Mouse (Mus musculus): ENCODE results near the gene Gm7879. TPM values are rescaled to one million over a fixed set of nuclear protein-coding genes. Genes with fewer than 3 reads are reported as not detected.

The Gm7879 gene
- polyA plus RNA-seq, 1 experiment from 2014 or later, result 0.71 TPM

DNA sequence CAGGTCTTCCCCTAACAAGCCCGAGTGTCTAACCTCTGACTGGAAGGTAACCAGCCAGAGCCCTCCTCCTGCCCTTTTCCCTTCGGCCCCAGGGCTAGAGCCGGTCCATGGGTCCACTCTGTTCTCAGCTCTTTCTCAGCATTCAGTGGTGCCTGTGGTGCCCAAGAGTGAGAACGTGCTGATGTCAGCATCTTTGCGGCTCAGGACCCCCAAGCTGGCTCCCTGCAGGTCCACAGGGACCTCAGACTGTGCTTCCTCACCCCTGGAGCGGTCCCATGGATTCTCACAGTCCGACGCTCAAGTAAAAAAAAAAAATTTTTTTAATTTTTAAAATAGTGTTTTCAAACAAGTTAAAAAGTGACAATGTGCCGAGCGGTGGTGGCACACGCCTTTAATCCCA is 8.9 kb downstream of the Gm7879 start:
- H3K4me3 ChIP-seq (ENCODE audit: low read depth, low read length), result no peak overlapping the region
- WGBS, result 88% methylated on average over 11 of the region's 11 CpGs

DNA sequence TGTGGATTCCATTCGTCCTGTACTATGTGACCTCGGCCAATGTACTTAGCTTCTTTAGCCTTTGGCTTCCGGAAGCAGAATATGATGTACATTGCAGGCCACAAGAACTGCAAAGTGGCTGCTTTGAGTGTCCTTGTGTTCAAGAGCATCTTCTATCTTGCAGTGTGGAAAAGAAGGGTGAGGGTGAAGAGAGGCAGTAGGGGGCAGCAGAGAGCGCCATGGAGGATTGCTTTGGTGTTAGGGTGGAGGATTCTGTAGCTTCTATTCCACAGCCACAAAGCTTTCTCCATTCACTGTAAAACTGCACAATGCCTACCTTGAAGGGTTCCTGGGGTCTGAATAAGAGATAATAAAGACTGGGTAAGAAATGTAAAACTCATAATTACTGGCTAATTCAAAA is 11.0 kb downstream of the Gm7879 start:
- H3K4me2 ChIP-seq (ENCODE audit: low read depth, severe bottlenecking), result no peak overlapping the region
- DNase-seq (ENCODE audit: low spot score) (peak; percentile 78), ATAC-seq (ENCODE audit: insufficient number of reproducible peaks, low FRiP score, low TSS enrichment, low read depth) (no peak)
- no peaks in the 10 kb centered on the region for H3K9me3 ChIP-seq (ENCODE audit: control insufficient read depth, low read length)
- no peak overlapping the region for H3K9ac ChIP-seq (ENCODE audit: low read length)
- no peaks in the 10 kb centered on the region for H3K4me1 ChIP-seq (ENCODE audit: control insufficient read depth, insufficient read depth, low read length)
- no peak overlapping the region for H3K27ac ChIP-seq (replicated peaks; ENCODE audit: low read depth, low read length)
- H3K27me3 ChIP-seq (ENCODE audit: control insufficient read depth, insufficient read depth, low read length), result no peaks in the 10 kb centered on the region
- WGBS, result 32% methylated on average over 4 of the region's 4 CpGs
- no peaks in the 10 kb centered on the region for H3K36me3 ChIP-seq (ENCODE audit: control insufficient read depth, insufficient read depth, low read length)
- no peak overlapping the region for H3K4me3 ChIP-seq (ENCODE audit: low read depth, low read length)

More for the DNA sequence above, 8.9 kb downstream of the Gm7879 start:
- Histone ChIP-seq H3K4me1 (ENCODE audit: control insufficient read depth, insufficient read depth, low read length) (no peaks in the 10 kb centered on the region), H3K9ac (ENCODE audit: low read length) (no peak overlapping the region), H3K27me3 (ENCODE audit: control insufficient read depth, insufficient read depth, low read length) (no peaks in the 10 kb centered on the region), H3K4me2 (ENCODE audit: low read depth, severe bottlenecking) (no peak overlapping the region), H3K36me3 (ENCODE audit: control insufficient read depth, insufficient read depth, low read length) (no peaks in the 10 kb centered on the region), H3K27ac (replicated peaks; ENCODE audit: low read depth, low read length) (no peak overlapping the region), H3K9me3 (ENCODE audit: control insufficient read depth, low read length) (no peaks in the 10 kb centered on the region)
- ATAC-seq (ENCODE audit: insufficient number of reproducible peaks, low FRiP score, low TSS enrichment, low read depth) (no peak), DNase-seq (ENCODE audit: low spot score) (no peak)

DNA sequence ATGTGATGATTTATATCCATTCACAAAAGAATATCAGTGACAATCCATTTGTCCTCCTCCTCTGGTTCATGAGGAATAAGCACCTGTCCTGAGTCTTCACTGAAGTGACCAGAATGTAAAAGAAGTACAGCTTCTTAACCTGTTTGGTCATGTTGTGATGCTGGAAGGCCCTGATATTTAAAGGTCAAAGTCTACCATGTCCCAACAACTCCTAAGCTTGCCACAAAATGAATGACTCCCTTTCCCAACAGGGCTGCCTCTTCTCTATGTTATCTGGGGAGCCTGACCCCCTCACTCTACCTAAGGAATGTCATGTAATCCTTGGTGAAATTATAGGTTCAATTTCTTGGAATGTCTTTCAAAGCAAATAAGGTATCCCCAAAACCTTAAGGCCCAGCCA is 14.8 kb downstream of the Gm7879 start:
- H3K9ac ChIP-seq (ENCODE audit: low read length), result no peak overlapping the region
- H3K27me3 ChIP-seq (ENCODE audit: control insufficient read depth, insufficient read depth, low read length), result no peaks in the 10 kb centered on the region
- H3K4me2 ChIP-seq (ENCODE audit: low read depth, severe bottlenecking), result no peak overlapping the region
- H3K36me3 ChIP-seq (ENCODE audit: control insufficient read depth, insufficient read depth, low read length), result no peaks in the 10 kb centered on the region
- H3K4me1 ChIP-seq (ENCODE audit: control insufficient read depth, insufficient read depth, low read length), result no peaks in the 10 kb centered on the region
- DNase-seq (ENCODE audit: low spot score) (no peak), ATAC-seq (ENCODE audit: insufficient number of reproducible peaks, low FRiP score, low TSS enrichment, low read depth) (no peak)
- H3K9me3 ChIP-seq (ENCODE audit: control insufficient read depth, low read length), result no peaks in the 10 kb centered on the region
- no peak overlapping the region for H3K27ac ChIP-seq (replicated peaks; ENCODE audit: low read depth, low read length)
- H3K4me3 ChIP-seq (ENCODE audit: low read depth, low read length), result no peak overlapping the region

DNA sequence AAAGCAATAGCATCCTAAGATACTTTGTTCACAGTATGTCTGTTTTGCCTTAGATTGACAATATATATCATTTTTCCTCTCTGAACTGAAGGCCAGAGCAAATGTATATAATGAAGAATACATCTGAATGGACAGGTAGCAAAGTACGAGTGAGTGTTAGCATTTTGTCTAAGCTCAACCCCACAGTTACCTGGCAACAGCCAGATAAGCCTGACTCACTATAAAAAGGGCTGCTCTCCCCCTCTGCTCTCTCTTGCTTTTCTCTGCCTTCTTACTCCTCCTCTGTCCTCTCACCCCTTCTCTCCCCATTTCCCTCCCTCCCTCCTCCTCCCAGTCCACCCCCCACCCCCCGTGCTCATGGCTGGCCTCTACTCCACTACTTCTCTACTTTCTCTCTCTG is 20.3 kb downstream of the Gm7879 start:
- 52% methylated on average over 2 of the region's 2 CpGs for WGBS
- H3K27ac ChIP-seq (replicated peaks; ENCODE audit: low read depth, low read length), result no peak overlapping the region
- no peaks in the 10 kb centered on the region for H3K4me1 ChIP-seq (ENCODE audit: control insufficient read depth, insufficient read depth, low read length)
- H3K4me2 ChIP-seq (ENCODE audit: low read depth, severe bottlenecking), result no peak overlapping the region
- no peaks in the 10 kb centered on the region for H3K9me3 ChIP-seq (ENCODE audit: control insufficient read depth, low read length)
- H3K36me3 ChIP-seq (ENCODE audit: control insufficient read depth, insufficient read depth, low read length), result no peaks in the 10 kb centered on the region
- no peak overlapping the region for H3K4me3 ChIP-seq (ENCODE audit: low read depth, low read length)
- DNase-seq (ENCODE audit: low spot score) (no peak), ATAC-seq (ENCODE audit: insufficient number of reproducible peaks, low FRiP score, low TSS enrichment, low read depth) (no peak)
- no peaks in the 10 kb centered on the region for H3K27me3 ChIP-seq (ENCODE audit: control insufficient read depth, insufficient read depth, low read length)
- H3K9ac ChIP-seq (ENCODE audit: low read length), result no peak overlapping the region

DNA sequence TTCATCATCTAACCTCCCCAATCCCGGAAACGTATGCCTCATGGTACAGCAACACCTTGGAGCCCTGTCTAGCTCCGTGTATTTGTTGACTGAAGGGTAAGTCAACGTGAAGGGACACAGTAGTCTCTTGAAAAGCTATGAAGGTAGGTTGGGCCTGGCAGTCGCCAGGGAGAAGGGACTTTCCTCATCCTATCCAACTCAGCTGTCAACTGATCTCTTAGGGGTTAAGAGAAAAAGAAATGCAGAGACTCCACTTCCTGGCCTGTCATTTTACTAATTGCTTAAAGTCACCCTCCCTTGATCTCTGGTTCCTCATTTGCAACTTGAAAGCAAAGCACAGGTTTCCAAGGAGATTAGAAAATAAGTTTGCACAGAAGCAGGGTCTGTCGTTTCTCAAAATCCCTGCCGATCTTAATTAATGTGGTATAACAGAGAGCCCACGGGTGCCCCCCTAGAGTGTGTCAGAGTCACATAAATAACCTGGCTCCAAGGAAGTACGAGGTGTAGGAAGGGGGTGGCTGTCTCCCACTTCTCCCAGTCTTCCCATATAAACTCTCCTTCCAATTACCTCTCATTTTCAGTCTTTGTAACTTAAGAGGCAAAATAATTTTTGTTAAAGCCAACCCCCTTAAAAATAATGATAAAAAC is 34.5 kb downstream of the Gm7879 start:
- Histone ChIP-seq H3K9me3 (ENCODE audit: control insufficient read depth, low read length) (no peaks in the 10 kb centered on the region), H3K27me3 (ENCODE audit: control insufficient read depth, insufficient read depth, low read length) (no peaks in the 10 kb centered on the region), H3K4me2 (ENCODE audit: low read depth, severe bottlenecking) (0 out of 2 replicates have a peak overlapping the region, but pooled peaks have one; percentile 41), H3K27ac (replicated peaks; ENCODE audit: low read depth, low read length) (no peak overlapping the region), H3K9ac (ENCODE audit: low read length) (no peak overlapping the region), H3K4me1 (ENCODE audit: control insufficient read depth, insufficient read depth, low read length) (0 out of 2 replicates have a peak, but pooled peaks cover 5% of the 10 kb centered on the region), H3K36me3 (ENCODE audit: control insufficient read depth, insufficient read depth, low read length) (no peaks in the 10 kb centered on the region), H3K4me3 (ENCODE audit: low read depth, low read length) (no peak overlapping the region)
- ATAC-seq (ENCODE audit: insufficient number of reproducible peaks, low FRiP score, low TSS enrichment, low read depth), result no peak
- DNase-seq (ENCODE audit: low spot score), result peak; percentile 26
- 18% methylated on average over 9 of the region's 9 CpGs for WGBS

DNA sequence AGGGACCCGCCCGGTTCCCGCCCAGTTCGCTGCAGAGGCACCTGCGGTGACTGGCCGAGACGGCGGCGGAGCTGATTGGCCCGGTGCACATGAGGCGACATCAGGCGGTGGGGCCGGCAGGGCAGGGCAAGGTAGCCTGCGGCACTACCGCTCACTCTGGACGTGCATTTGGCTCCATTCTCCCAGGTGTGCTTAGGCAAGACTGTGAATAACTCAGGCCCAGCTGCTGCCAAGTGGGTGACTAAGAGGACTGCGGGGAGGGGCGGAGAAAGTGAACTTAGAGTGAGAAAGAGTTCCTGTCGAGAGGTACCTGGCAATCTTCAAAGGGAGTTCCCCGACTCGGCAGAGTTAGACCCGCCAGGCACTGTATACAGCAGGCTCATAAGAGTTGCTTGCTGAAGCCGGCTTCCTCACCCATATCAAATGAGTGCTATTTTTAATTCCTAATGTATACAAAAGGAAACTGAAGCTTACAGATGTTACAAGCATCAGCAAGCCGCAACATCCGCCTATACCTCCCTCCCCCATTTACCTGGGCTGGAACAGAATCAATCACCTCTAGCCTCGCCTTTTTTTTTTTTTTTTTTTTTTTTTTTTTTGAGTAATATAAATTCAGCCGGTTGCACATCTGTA is 35.3 kb downstream of the Gm7879 start:
- Histone ChIP-seq H3K4me1 (ENCODE audit: control insufficient read depth, insufficient read depth, low read length) (0 out of 2 replicates have a peak, but pooled peaks cover 5% of the 10 kb centered on the region), H3K4me2 (ENCODE audit: low read depth, severe bottlenecking) (peak overlapping the region; percentile 41), H3K4me3 (ENCODE audit: low read depth, low read length) (peak overlapping the region; percentile 5; the same call in 1 of the 2 replicates), H3K9me3 (ENCODE audit: control insufficient read depth, low read length) (no peaks in the 10 kb centered on the region), H3K27ac (replicated peaks; ENCODE audit: low read depth, low read length) (no peak overlapping the region), H3K27me3 (ENCODE audit: control insufficient read depth, insufficient read depth, low read length) (no peaks in the 10 kb centered on the region), H3K9ac (ENCODE audit: low read length) (no peak overlapping the region), H3K36me3 (ENCODE audit: control insufficient read depth, insufficient read depth, low read length) (no peaks in the 10 kb centered on the region)
- peak; percentile 92 for ATAC-seq (ENCODE audit: insufficient number of reproducible peaks, low FRiP score, low TSS enrichment, low read depth)
- whole genome bisulfite sequencing, result 2% methylated on average over 27 of the region's 27 CpGs
- DNase-seq (ENCODE audit: low spot score), result peak; percentile 83

DNA sequence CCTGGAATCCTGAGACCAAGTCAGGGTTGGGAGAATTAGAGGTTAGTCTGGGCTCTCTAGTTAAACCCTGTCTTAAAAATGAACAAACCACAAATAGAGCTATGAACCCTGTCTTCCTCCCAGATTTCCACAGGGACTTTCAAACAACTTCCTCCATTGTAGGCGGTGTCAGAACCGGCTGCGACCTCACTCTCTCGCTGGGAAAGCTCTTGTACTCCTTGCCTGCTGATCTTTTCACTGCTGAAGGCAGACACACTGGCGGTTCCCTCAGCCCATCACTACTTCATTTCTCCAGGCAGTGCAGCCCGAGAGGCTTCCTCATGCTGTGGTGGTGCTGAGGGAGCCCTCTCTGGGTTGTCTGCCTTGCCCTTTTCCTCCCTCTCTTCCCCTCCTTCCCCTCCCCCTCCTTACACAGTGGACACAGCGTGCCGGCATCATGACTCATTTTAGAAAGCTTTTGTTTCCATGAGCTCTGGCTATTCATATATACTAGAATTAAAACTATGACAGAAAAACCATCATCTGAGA is 35.9 kb downstream of the Gm7879 start:
- H3K9ac ChIP-seq (ENCODE audit: low read length), result no peak overlapping the region
- ATAC-seq (ENCODE audit: insufficient number of reproducible peaks, low FRiP score, low TSS enrichment, low read depth), result 0 out of 2 replicates have a peak, but pooled peaks have one; percentile 23
- H3K4me3 ChIP-seq (ENCODE audit: low read depth, low read length), result no peak overlapping the region

DNA sequence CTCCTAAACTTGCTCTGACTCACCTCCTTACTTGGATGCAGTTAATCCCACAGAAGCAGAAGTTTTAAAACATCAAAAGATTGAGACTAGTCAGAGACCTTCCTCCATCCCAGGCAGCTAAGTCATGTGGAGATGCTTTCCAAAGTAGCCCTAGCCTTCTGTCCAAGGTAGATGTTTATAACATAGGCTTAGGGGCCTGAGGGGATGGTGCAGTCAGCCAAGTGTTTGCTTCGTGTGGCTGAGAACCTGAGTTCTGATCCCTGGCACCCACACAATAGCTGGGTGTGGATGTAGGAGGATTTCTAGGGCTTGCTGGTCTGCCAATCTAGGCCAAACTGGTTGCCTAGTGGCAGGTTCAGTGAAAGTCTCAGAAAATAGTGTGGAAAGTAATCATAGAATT is 40.3 kb downstream of the Gm7879 start:
- Histone ChIP-seq H3K9ac (ENCODE audit: low read length) (no peak overlapping the region), H3K36me3 (ENCODE audit: control insufficient read depth, insufficient read depth, low read length) (no peaks in the 10 kb centered on the region), H3K27ac (replicated peaks; ENCODE audit: low read depth, low read length) (no peak overlapping the region), H3K4me3 (ENCODE audit: low read depth, low read length) (no peak overlapping the region), H3K27me3 (ENCODE audit: control insufficient read depth, insufficient read depth, low read length) (no peaks in the 10 kb centered on the region), H3K9me3 (ENCODE audit: control insufficient read depth, low read length) (no peaks in the 10 kb centered on the region), H3K4me1 (ENCODE audit: control insufficient read depth, insufficient read depth, low read length) (0 out of 2 replicates have a peak, but pooled peaks cover 3% of the 10 kb centered on the region), H3K4me2 (ENCODE audit: low read depth, severe bottlenecking) (no peak overlapping the region)
- ATAC-seq (ENCODE audit: insufficient number of reproducible peaks, low FRiP score, low TSS enrichment, low read depth), result no peak
- 85% methylated on average over 1 of the region's 1 CpGs for WGBS
- DNase-seq (ENCODE audit: low spot score), result no peak

More for the DNA sequence above, 35.9 kb downstream of the Gm7879 start:
- 0 out of 2 replicates have a peak, but pooled peaks cover 5% of the 10 kb centered on the region for H3K4me1 ChIP-seq (ENCODE audit: control insufficient read depth, insufficient read depth, low read length)
- H3K36me3 ChIP-seq (ENCODE audit: control insufficient read depth, insufficient read depth, low read length), result no peaks in the 10 kb centered on the region
- H3K4me2 ChIP-seq (ENCODE audit: low read depth, severe bottlenecking), result peak overlapping the region; percentile 15; the same call in 1 of the 2 replicates
- peak; percentile 46 for DNase-seq (ENCODE audit: low spot score)
- H3K27ac ChIP-seq (replicated peaks; ENCODE audit: low read depth, low read length), result no peak overlapping the region
- 6% methylated on average over 8 of the region's 8 CpGs for WGBS
- no peaks in the 10 kb centered on the region for H3K27me3 ChIP-seq (ENCODE audit: control insufficient read depth, insufficient read depth, low read length)
- H3K9me3 ChIP-seq (ENCODE audit: control insufficient read depth, low read length), result no peaks in the 10 kb centered on the region

All from limb, embryonic 11.5 days (tissue).